Mouse (Mus musculus): ENCODE measurements around the gene Gnb1.

GRCm38 (mm10) chr4:155577741-155578140 lies 86.6 kb downstream of the Gnb1 start:
- TF ChIP-seq CTCF (IDR thresholded peaks at IDR 0.05) = no peak
- TF ChIP-seq EP300 (IDR thresholded peaks at IDR 0.05; ENCODE audit: insufficient read depth, low read depth, low read length) = no peak
- TF ChIP-seq POLR2A (IDR thresholded peaks at IDR 0.05; ENCODE audit: insufficient read depth, low read depth, low read length) = no peak

Data from heart, adult 2 months (tissue).